ENCODE assay signal across 19 mouse cellular contexts in genomic region chr2:72000102-72000501, GRCm38 (mm10).
"Had no signal": no experiment of that assay in that cellular context is flagged by ENCODE, and none has a peak within 500 bp of the region (broad histone marks: within the 10 kb centered on the region; RNA-seq: fewer than 3 reads in every experiment).

No protein-coding gene starts in this region.

- H3K4me2 ChIP-seq: kidney, embryonic 15.5 days; limb, embryonic 13.5 days; liver, embryonic 12.5 days; liver, embryonic 15.5 days; lung, embryonic 15.5 days; midbrain, embryonic 13.5 days; neural tube, embryonic 13.5 days had no signal

- H3K4me1 ChIP-seq: limb, embryonic 10.5 days; limb, embryonic 13.5 days; liver, embryonic 12.5 days; liver, embryonic 15.5 days; lung, embryonic 15.5 days; midbrain, embryonic 10.5 days; midbrain, embryonic 13.5 days; neural tube, embryonic 13.5 days had no signal

- H3K4me3 ChIP-seq: kidney, embryonic 15.5 days; limb, embryonic 10.5 days; limb, embryonic 13.5 days; liver, embryonic 12.5 days; liver, embryonic 15.5 days; lung, embryonic 15.5 days; megakaryocyte, embryonic 14.5 days; midbrain, embryonic 10.5 days; midbrain, embryonic 13.5 days; myocyte; neural tube, embryonic 13.5 days had no signal

- H3K9me3 ChIP-seq: kidney, embryonic 15.5 days; limb, embryonic 10.5 days; limb, embryonic 13.5 days; liver, embryonic 12.5 days; liver, embryonic 15.5 days; lung, embryonic 15.5 days; megakaryocyte, embryonic 14.5 days; midbrain, embryonic 10.5 days; midbrain, embryonic 13.5 days; neural tube, embryonic 13.5 days had no signal

- H3K9ac ChIP-seq: kidney, embryonic 15.5 days; limb, embryonic 13.5 days; liver, embryonic 12.5 days; liver, embryonic 15.5 days; lung, embryonic 15.5 days; midbrain, embryonic 13.5 days; neural tube, embryonic 13.5 days had no signal

- H3K27me3 ChIP-seq: kidney, embryonic 15.5 days; limb, embryonic 13.5 days; liver, embryonic 12.5 days; liver, embryonic 15.5 days; lung, embryonic 15.5 days; midbrain, embryonic 13.5 days; neural tube, embryonic 13.5 days had no signal

- H3K27ac ChIP-seq: kidney, embryonic 15.5 days; limb, embryonic 10.5 days; limb, embryonic 13.5 days; liver, embryonic 12.5 days; liver, embryonic 15.5 days; lung, embryonic 15.5 days; midbrain, embryonic 10.5 days; midbrain, embryonic 13.5 days; neural tube, embryonic 13.5 days had no signal

- H3K36me3 ChIP-seq: kidney, embryonic 15.5 days; limb, embryonic 10.5 days; limb, embryonic 13.5 days; liver, embryonic 12.5 days; liver, embryonic 15.5 days; lung, embryonic 15.5 days; midbrain, embryonic 10.5 days; midbrain, embryonic 13.5 days; neural tube, embryonic 13.5 days had no signal

- DNase-seq: kidney, postnatal 14 days; kidney, postnatal 4 days; liver; lung, adult 18-20 months; lung, postnatal 10 days; lung, postnatal 36 days; thymus, adult 18-20 months; thymus, postnatal 36 days had no signal

- ATAC-seq: liver, embryonic 12.5 days; midbrain, embryonic 13.5 days had no signal
